Mouse (Mus musculus): ENCODE measurements around the gene Rtn1. TPM values are rescaled to one million over a fixed set of nuclear protein-coding genes. Genes with fewer than 3 reads are reported as not detected.

Gene Rtn1
- polyA plus RNA-seq, 1 experiment from 2014 or later: 8.4 TPM

DNA sequence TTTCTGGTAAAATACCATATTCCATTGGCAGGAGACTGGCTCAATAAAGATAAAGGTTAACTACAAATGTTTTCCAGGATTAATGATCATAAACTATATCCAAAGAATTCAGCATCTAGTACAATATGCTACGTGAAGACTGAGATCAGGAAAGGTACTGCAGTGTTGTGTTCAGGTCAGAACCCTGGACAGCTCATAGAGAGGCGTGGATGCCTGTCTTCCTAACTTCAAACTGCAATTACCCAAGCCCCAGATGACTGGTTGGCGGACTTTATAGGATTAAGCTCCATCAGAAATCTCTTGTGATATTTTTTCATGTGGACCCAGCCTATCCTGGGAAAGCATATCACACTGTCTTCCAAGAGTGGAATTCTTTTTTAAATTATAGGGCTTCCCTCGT lies 13.8 kb upstream of the Rtn1 start:
- ATAC-seq (ENCODE audit: insufficient number of reproducible peaks, low FRiP score, low TSS enrichment, low read depth) (no peak), DNase-seq (ENCODE audit: low spot score) (peak; percentile 55)
- H3K4me2 ChIP-seq (ENCODE audit: low read depth, severe bottlenecking): no peak overlapping the region
- H3K27ac ChIP-seq (replicated peaks; ENCODE audit: low read depth, low read length): no peak overlapping the region
- no peaks in the 10 kb centered on the region for H3K4me1 ChIP-seq (ENCODE audit: control insufficient read depth, insufficient read depth, low read length)
- no peaks in the 10 kb centered on the region for H3K9me3 ChIP-seq (ENCODE audit: control insufficient read depth, low read length)
- no peak overlapping the region for H3K9ac ChIP-seq (ENCODE audit: low read length)
- H3K36me3 ChIP-seq (ENCODE audit: control insufficient read depth, insufficient read depth, low read length): no peaks in the 10 kb centered on the region
- no peak overlapping the region for H3K4me3 ChIP-seq (ENCODE audit: low read depth, low read length)
- no peaks in the 10 kb centered on the region for H3K27me3 ChIP-seq (ENCODE audit: control insufficient read depth, insufficient read depth, low read length)
- 50% methylated on average over 4 of the region's 4 CpGs for WGBS

GRCm38 (mm10) chr12:72417762-72418161 lies 8.9 kb upstream of the Rtn1 start:
- H3K4me1 ChIP-seq (ENCODE audit: control insufficient read depth, insufficient read depth, low read length): no peaks in the 10 kb centered on the region
- H3K27ac ChIP-seq (replicated peaks; ENCODE audit: low read depth, low read length): no peak overlapping the region
- no peaks in the 10 kb centered on the region for H3K9me3 ChIP-seq (ENCODE audit: control insufficient read depth, low read length)
- H3K27me3 ChIP-seq (ENCODE audit: control insufficient read depth, insufficient read depth, low read length): no peaks in the 10 kb centered on the region
- DNase-seq (ENCODE audit: low spot score): peak; percentile 36
- 46% methylated on average over 3 of the region's 3 CpGs for WGBS
- no peak overlapping the region for H3K9ac ChIP-seq (ENCODE audit: low read length)
- no peak for ATAC-seq (ENCODE audit: insufficient number of reproducible peaks, low FRiP score, low TSS enrichment, low read depth)
- H3K4me3 ChIP-seq (ENCODE audit: low read depth, low read length): no peak overlapping the region
- H3K36me3 ChIP-seq (ENCODE audit: control insufficient read depth, insufficient read depth, low read length): no peaks in the 10 kb centered on the region
- H3K4me2 ChIP-seq (ENCODE audit: low read depth, severe bottlenecking): no peak overlapping the region

DNA sequence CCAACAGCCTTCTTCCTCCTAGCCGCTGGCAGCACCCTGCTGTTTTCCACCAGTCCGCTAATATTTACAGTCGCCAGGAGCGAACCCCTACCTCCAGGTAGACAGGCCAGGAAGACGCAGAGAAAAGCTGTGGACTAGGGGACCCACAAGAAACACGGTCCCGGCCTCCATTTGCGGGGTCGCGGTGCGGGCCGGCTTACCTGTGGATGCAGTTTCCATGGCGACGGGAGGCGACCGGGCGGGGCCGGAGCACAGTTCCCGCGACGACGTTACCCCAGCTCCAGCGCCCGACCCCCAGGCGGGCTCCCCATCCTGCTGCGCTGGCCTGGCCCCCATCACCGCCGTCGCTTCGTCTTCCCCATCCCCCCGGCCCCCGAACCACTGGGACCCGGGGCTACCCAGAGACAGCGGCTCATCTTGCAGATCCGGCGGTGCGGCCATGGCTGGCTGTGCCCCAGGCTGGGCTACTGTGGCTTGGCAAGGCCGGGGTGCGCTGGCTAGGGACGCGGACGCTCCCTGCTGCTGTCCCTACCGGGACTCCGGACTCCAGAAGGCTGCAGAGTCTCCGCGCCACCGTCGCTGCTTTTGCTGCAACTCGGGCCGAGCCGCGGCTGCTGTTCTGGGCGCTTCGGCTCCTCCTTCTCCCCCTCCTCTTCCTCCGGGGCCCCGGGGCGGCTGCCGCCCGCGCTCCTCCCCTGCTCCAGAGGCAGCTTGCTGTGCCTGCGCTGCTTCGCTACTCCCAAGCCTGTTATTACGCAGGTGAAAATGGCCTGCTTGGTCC lies 553 bp downstream of the Rtn1 start:
- Histone ChIP-seq H3K27ac (replicated peaks; ENCODE audit: low read depth, low read length) (no peak overlapping the region), H3K27me3 (ENCODE audit: control insufficient read depth, insufficient read depth, low read length) (peaks cover 26% of the 10 kb centered on the region), H3K4me3 (ENCODE audit: low read depth, low read length) (peak overlapping the region; percentile 65), H3K9me3 (ENCODE audit: control insufficient read depth, low read length) (no peaks in the 10 kb centered on the region), H3K9ac (ENCODE audit: low read length) (peak overlapping the region; percentile 49), H3K36me3 (ENCODE audit: control insufficient read depth, insufficient read depth, low read length) (no peaks in the 10 kb centered on the region), H3K4me2 (ENCODE audit: low read depth, severe bottlenecking) (peak overlapping the region; percentile 98), H3K4me1 (ENCODE audit: control insufficient read depth, insufficient read depth, low read length) (0 out of 2 replicates have a peak, but pooled peaks cover 7% of the 10 kb centered on the region)
- ATAC-seq (ENCODE audit: insufficient number of reproducible peaks, low FRiP score, low TSS enrichment, low read depth) (peak; percentile 62), DNase-seq (ENCODE audit: low spot score) (peak; percentile 73)
- under 1% methylated on average over 62 of the region's 63 CpGs for WGBS

- Histone ChIP-seq H3K9ac (ENCODE audit: low read length) (0 out of 2 replicates have a peak overlapping the region, but pooled peaks have one; percentile 27), H3K4me2 (ENCODE audit: low read depth, severe bottlenecking) (peak overlapping the region; percentile 98), H3K4me1 (ENCODE audit: control insufficient read depth, insufficient read depth, low read length) (0 out of 2 replicates have a peak, but pooled peaks cover 7% of the 10 kb centered on the region), H3K9me3 (ENCODE audit: control insufficient read depth, low read length) (no peaks in the 10 kb centered on the region), H3K4me3 (ENCODE audit: low read depth, low read length) (peak overlapping the region; percentile 65), H3K27me3 (ENCODE audit: control insufficient read depth, insufficient read depth, low read length) (peaks cover 26% of the 10 kb centered on the region), H3K36me3 (ENCODE audit: control insufficient read depth, insufficient read depth, low read length) (no peaks in the 10 kb centered on the region), H3K27ac (replicated peaks; ENCODE audit: low read depth, low read length) (no peak overlapping the region)
- ATAC-seq (ENCODE audit: insufficient number of reproducible peaks, low FRiP score, low TSS enrichment, low read depth): no peak
- WGBS: 1% methylated on average over 17 of the region's 17 CpGs
- no peak for DNase-seq (ENCODE audit: low spot score)
Measured at GRCm38 (mm10) chr12:72407721-72408110, 1.1 kb downstream of the Rtn1 start.

DNA sequence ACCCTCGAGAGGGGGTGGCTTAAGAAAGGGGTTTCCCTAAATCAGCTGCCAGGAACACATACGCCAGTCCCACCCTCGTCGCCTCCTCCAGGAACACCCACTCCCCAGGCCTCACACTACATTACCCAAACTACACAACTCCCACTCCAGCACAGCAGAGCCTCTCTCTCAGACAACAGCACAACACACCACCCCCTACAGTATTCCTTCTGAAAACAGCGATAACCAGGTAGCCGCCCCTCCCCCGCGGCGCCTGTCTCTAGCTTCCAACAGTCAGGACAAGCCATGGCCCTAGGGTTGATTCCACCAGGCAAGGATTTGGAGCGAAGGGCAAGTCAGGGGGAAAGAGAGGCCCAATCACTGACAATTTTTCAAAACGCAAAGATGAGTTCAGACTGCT lies 1.7 kb downstream of the Rtn1 start:
- Histone ChIP-seq H3K4me1 (ENCODE audit: control insufficient read depth, insufficient read depth, low read length) (0 out of 2 replicates have a peak, but pooled peaks cover 7% of the 10 kb centered on the region), H3K36me3 (ENCODE audit: control insufficient read depth, insufficient read depth, low read length) (no peaks in the 10 kb centered on the region), H3K27ac (replicated peaks; ENCODE audit: low read depth, low read length) (no peak overlapping the region), H3K9ac (ENCODE audit: low read length) (no peak overlapping the region), H3K4me3 (ENCODE audit: low read depth, low read length) (no peak overlapping the region), H3K9me3 (ENCODE audit: control insufficient read depth, low read length) (no peaks in the 10 kb centered on the region), H3K4me2 (ENCODE audit: low read depth, severe bottlenecking) (peak overlapping the region; percentile 25; the same call in 1 of the 2 replicates), H3K27me3 (ENCODE audit: control insufficient read depth, insufficient read depth, low read length) (peaks cover 26% of the 10 kb centered on the region)
- DNase-seq (ENCODE audit: low spot score) (peak; percentile 28), ATAC-seq (ENCODE audit: insufficient number of reproducible peaks, low FRiP score, low TSS enrichment, low read depth) (peak; percentile 35; the same call in 1 of the 2 replicates)
- WGBS: 11% methylated on average over 11 of the region's 11 CpGs

DNA sequence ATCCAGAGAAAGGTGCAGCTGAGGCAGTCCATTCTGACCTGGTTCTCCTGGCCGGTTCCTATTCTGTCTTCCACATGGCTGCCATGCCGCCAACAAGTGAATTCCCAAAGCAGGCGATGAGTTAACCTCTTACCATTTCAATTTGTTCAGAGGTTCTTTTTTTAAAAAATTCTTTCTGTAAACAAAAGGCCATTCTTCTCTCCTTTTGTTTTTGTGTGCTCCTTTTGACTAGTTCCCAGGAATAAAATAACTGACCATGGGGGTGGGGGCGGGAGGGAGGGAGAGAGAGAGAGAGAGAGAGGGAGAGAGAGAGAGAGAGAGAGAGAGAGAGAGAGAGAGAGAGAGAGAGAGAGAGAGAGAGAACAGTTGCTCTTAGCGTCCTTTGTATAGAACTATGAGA lies 3.8 kb downstream of the Rtn1 start:
- DNase-seq (ENCODE audit: low spot score): no peak
- WGBS: 69% methylated on average over 5 of the region's 5 CpGs
- Histone ChIP-seq H3K27me3 (ENCODE audit: control insufficient read depth, insufficient read depth, low read length) (peaks cover 26% of the 10 kb centered on the region), H3K4me3 (ENCODE audit: low read depth, low read length) (no peak overlapping the region), H3K9ac (ENCODE audit: low read length) (no peak overlapping the region), H3K36me3 (ENCODE audit: control insufficient read depth, insufficient read depth, low read length) (no peaks in the 10 kb centered on the region), H3K27ac (replicated peaks; ENCODE audit: low read depth, low read length) (no peak overlapping the region), H3K4me1 (ENCODE audit: control insufficient read depth, insufficient read depth, low read length) (0 out of 2 replicates have a peak, but pooled peaks cover 7% of the 10 kb centered on the region), H3K9me3 (ENCODE audit: control insufficient read depth, low read length) (no peaks in the 10 kb centered on the region), H3K4me2 (ENCODE audit: low read depth, severe bottlenecking) (no peak overlapping the region)
- ATAC-seq (ENCODE audit: insufficient number of reproducible peaks, low FRiP score, low TSS enrichment, low read depth): no peak

DNA sequence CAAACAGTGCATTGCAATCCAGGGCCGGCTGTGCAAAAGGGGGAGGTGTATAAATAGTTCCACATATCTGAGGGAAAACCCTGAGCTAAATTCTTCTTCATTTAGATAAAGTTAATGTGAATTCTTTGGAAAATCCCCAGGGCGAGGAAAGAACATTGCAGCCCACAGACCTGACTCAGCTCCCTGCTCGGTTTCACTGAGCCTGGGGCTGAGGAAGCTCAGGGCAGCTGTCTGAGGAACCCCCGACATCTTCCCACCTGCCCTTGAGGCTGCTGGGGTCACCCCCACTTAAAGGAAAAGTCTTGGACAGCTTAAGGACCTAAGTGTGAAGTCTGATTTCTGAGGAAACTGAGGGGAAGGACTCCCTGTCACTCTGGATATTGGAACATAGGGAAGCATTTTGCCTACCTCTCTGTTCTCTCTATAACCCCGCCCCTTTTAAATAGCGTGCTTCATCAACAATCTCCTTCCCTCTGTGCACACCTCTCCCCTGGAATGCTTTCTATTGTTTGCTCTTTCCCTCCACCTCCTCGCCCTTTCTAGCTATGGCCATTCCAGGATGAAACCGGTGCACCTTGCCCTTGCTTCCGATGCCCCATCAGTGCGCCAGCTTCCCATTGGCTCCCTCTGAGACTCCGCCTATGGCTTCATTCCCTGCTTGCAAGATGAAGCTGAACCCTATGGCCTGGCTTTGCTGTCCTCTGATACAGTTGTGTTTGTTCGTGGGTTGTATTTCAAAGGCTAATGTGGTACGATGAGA lies 15.6 kb downstream of the Rtn1 start:
- WGBS: 55% methylated on average over 13 of the region's 13 CpGs

DNA sequence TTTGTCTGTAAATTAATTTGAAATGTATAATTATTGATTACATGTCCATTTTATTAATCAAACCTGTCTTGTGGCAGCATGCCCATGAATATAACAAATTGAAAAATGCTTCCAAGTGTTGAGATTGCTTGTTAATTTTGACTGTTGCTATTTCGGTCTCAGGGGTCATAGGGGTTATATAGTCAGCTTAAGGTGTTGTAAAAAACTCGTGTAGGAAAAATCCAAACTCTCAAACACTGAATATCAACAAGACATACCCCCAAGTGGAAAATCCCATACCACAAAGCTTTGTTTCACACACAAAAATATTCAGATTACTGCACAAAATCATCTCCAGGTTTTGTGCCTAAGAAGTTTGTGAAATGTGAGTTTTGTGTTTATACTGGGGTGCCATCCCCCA lies 18.5 kb downstream of the Rtn1 start:
- Histone ChIP-seq H3K4me3 (ENCODE audit: low read depth, low read length) (no peak overlapping the region), H3K27ac (replicated peaks; ENCODE audit: low read depth, low read length) (no peak overlapping the region), H3K9me3 (ENCODE audit: control insufficient read depth, low read length) (no peaks in the 10 kb centered on the region), H3K9ac (ENCODE audit: low read length) (no peak overlapping the region), H3K4me1 (ENCODE audit: control insufficient read depth, insufficient read depth, low read length) (no peaks in the 10 kb centered on the region), H3K36me3 (ENCODE audit: control insufficient read depth, insufficient read depth, low read length) (no peaks in the 10 kb centered on the region), H3K4me2 (ENCODE audit: low read depth, severe bottlenecking) (no peak overlapping the region), H3K27me3 (ENCODE audit: control insufficient read depth, insufficient read depth, low read length) (no peaks in the 10 kb centered on the region)
- ATAC-seq (ENCODE audit: insufficient number of reproducible peaks, low FRiP score, low TSS enrichment, low read depth) (no peak), DNase-seq (ENCODE audit: low spot score) (no peak)
- 67% methylated on average over 2 of the region's 2 CpGs for WGBS

More for the DNA sequence above, 15.6 kb downstream of the Rtn1 start:
- no peaks in the 10 kb centered on the region for H3K36me3 ChIP-seq (ENCODE audit: control insufficient read depth, insufficient read depth, low read length)
- H3K4me1 ChIP-seq (ENCODE audit: control insufficient read depth, insufficient read depth, low read length): no peaks in the 10 kb centered on the region
- H3K27ac ChIP-seq (replicated peaks; ENCODE audit: low read depth, low read length): no peak overlapping the region
- no peak overlapping the region for H3K4me3 ChIP-seq (ENCODE audit: low read depth, low read length)
- DNase-seq (ENCODE audit: low spot score) (no peak), ATAC-seq (ENCODE audit: insufficient number of reproducible peaks, low FRiP score, low TSS enrichment, low read depth) (no peak)
- H3K4me2 ChIP-seq (ENCODE audit: low read depth, severe bottlenecking): no peak overlapping the region
- no peak overlapping the region for H3K9ac ChIP-seq (ENCODE audit: low read length)
- no peaks in the 10 kb centered on the region for H3K27me3 ChIP-seq (ENCODE audit: control insufficient read depth, insufficient read depth, low read length)
- no peaks in the 10 kb centered on the region for H3K9me3 ChIP-seq (ENCODE audit: control insufficient read depth, low read length)
